Mouse (Mus musculus) layer of hippocampus, postnatal 25 days (tissue): ENCODE data around the gene Zfp667. TPM values are rescaled to one million over a fixed set of nuclear protein-coding genes. Genes with fewer than 3 reads are reported as not detected.
"Not testable (repeated sequence)": the region's sequence is repeated elsewhere in the genome, so short reads cannot be mapped to it uniquely, and the experiment has no call there.

Source experiments
- DNase-seq, 2 experiments: peaks; one replicate each; pipeline ENCODE4 v3.0.0; 2022; ENCODE audit warnings: mixed read lengths in 2 of 2, low spot score in 1 of 2; ENCODE audit errors: extremely low spot score in 1 of 2
- total RNA-seq, 2 experiments: library from RNA; stranded (reverse); gene quantifications; 2 replicates each; pipeline ENCODE4 v1.2.3; 2021

Gene Zfp667
- 10 to 100 TPM; 16.5 to 17.6 TPM for total RNA-seq

DNA sequence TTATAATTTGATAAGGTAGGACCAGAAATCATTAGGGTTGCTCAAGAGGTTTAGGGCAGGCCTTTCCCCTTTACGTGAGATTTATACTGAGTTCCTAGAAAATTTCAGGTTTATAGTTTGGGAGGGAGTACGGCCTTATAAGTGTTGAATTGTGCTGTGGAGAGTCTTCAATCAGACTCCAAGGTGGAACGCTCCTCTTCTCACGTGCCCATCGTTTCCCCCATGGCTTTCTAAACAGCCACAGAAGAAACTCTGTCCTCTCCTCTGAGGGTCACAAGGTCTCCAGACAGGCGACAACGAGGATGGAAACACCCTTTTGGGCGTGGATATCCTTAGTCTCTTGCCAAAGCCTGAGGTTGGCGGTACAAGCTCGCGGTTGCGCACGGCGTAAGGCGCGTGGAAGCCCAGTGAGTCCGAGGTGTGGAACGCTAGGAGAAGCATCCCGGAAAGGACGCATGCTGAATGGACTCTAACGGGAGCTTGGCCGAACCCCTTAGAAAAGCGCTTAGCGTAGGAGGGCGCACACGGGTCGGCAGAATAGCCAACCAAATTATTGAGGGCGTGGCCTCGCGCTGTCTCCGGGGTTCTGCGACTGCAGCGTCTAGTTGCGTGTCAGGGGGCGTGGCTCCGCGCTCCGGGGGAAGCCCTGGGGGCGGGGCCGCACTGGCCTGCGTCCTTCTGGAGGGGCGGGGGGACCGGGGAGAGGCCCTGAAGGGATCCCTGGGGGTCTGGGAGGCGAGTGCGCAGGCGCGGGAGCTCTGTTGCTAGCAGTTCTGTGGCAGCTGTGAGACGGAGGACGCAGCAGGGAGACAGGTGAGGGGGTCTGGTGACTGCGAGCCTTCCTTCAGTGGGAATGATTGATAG, at the start of gene Zfp667:
Gene Zfp667, plus strand, starts transcription at position 738 of the 864 bp plus-strand sequence.
- DNase-seq = peak; percentile 95 to 97

DNA sequence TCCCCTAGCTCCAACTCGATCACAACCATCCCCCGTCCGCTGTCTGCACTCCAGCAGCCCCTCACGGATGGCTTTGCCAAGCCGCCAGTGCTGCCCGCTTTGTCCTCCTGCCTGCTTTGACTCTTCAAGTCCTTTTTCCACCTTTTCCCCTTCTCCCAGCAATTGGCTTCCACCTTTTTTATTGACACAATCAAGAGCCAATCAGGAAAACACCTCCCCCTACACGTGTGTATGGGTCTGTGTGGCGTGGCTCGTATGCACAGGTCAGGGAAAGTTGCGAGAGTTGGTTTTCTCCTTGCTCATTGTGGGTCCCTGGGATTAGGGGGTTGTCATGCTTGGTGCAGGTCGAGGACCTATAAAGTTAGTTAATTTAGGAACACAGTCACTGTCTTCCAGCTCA, 46.6 kb upstream of the Zfp667 start:
- DNase-seq = no peak

DNA sequence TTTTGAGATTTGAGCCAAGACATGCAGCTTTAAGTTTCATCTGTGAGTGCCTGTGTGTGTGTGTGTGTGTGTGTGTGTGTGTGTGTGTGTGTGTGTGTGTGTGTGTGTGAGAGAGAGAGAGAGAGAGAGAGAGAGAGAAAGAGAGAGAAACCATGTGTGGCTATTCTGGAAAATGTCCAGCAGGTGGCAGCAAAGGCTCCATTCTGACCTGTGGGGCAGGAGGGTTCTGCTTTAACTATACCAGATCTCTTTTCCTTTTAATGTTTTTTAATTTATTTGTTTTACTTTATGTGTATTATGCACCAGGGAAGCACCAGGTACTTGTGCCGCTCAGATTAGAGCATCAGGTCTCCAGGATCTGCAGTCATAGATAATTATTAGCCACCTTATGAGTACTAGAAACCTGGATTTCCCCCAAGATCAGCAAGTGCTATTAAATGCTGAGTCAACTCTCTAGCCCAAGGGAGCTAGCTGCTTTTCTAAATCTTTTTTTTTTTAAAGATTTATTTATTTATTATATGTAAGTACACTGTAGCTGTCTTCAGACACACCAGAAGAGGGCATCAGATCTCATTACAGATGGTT, 45.4 kb upstream of the Zfp667 start:
- DNase-seq = peak; percentile 19 to 49

DNA sequence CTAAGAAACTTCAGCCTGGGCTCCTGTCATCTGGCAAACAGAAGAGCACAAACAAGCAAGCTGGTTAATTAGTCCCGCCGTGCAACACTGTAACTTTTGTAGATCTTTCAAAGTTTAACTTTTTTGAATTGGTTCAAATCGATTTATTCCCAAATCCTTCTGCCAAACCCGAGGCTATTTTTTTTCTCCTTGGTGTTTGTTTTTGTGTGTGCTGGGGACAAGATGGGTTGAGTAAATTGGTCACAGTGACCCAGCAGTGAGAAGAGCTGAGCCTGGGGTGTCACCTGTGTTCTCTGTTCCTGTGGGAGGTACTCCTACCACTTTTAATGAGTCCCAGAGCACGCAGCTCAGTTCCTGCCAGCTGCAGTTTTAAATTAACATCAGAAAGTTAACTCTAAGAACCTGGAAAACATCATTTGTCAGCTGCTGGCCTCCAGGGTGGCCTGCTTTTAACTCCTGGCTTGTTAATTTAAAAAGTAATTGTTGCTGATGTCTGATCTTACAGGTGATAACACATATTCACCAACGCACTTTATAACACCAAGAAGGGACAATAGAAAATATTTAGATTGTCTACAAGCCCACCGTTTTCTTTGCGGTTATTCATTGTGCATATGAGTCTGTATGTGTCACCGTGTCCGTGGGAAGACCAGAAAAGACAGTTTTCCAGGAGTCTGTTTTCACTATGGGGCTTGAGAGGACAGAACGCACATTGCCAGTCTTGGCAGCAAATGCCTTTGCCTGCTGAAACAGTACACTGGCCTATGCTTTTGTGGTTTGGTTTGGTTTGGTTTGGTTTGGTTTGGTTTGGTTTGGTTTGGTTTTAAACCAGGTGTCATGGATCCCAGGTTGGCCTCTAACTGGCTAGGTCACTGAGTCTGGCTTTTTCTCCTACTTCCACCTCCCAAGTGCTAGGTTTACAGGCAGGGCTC, 41.8 kb upstream of the Zfp667 start:
- no peak for DNase-seq

DNA sequence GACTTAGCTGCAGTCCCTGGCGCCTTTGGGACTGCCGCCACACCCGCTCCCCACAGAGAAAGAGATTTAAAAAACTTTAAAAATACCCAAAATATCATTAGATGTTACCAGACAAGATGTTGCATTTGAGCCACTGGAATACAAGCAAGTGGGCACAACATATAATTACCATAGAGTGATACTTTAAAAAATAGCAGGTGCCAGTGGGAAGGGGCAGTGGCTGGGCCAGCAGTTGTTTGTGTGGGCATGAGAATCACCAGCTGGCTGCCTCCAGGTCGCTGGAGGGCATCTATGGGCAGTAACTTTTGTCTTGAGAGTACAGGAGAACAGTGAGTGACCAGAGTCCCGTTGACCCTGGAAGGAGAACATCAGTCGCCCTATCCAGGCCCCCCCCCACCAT, 34.0 kb upstream of the Zfp667 start, which contains the start of gene Epp13:
Gene Epp13, plus strand, starts transcription at position 301 of the 400 bp plus-strand sequence.
- DNase-seq = no peak

DNA sequence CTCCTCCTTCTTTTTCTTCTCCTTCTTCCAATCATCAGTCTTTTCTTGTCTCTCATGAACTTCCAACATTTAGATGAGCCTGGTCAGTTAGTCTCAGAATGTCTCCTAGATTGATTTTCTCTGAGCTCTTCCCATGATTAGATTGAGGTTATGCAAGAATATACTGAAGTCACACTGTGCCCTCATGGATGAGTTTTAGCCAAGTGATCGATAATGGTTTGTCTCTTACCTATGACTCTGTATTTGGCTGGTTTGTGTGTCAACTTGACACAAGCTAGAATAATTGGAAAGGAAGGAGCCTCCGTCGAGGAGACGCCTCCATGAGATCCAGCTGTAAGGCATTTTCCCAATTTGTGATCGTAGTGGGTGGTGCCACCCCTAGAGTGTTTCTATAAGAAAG, 31.9 kb upstream of the Zfp667 start:
- no peak for DNase-seq

DNA sequence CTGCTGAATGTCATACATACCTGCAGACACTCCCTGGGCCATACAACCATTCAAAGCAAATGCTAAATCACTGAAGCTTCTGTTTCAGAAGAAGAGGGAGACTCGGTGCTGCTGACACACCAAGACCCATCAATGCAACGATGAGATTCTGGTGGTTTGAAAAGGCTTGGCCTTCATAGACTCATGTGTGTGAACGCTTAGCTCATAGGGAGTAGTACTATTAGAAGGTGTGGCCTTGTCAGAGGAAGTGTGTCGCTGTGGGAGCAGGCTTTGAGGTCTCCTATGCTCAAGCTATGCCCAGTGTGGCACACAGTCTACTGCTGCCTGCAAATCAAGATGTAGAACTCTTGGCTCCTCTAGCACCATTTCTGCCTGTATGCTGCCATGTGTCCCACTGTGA, 29.0 kb upstream of the Zfp667 start:
- DNase-seq = no peak

DNA sequence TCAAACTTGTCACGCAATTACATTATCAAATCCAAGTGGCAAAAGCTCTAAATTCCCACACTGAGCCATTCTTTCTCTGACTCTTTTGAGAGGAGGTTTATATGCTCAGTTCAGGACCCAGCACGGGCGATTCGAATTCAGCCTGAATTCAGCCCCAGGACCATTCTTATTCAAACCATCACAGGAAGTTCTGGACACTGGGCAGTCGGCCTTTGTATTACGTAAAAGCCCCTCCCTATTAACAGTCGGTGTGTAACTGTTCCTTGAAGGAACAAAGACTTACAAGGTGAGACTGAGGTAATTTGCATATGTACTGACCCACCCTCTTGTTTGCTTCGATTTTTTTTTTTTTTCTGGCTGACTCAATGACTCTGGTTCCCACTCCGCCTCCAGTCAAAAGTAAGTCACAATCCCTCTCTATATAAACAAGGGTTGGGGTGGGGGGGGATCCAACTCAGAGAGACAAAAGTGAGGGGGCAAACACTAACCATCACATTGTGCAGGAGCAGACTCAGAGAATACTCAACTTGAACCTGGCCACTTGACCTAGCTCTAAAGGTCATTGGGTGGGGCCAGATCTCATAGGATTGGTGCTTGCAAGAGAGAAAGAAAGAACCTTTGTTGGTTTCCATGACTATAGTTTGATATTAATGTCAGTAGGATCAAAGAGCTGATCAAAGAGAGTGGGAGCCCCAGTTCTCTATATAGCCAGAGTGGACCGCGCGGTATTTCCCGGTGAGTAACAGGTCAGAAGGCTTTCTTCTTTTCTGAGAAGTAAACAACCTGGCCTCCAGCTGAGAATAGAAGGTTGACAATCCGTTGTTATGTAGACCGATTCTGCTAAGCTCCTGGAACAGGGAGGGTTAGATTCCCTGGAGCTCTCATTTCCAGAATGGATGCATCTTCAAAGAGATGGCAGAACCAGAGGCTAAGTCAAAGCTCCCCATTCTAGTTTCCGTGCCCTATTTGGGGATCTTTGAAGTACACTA, 27.9 kb upstream of the Zfp667 start:
- no peak for DNase-seq

DNA sequence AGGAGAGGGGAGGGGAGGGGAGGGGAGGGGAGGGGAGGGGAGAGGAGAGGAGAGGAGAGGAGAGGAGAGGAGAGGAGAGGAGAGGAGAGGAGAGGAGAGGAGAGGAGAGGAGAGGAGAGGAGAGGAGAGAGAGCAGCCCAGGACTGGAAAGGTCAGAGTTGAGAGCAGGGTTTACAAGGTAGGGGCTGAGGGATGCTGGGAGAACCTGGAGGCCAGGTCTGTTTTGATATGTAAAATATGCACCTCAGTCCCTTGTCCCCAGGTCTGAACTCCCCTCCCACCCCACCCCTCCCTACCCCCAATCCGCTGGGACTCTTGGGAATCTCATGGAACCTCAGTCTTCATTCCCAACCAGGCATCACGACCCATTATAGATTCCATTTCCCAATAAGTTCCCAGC, 26.4 kb upstream of the Zfp667 start:
- DNase-seq = not testable (repeated sequence)

DNA sequence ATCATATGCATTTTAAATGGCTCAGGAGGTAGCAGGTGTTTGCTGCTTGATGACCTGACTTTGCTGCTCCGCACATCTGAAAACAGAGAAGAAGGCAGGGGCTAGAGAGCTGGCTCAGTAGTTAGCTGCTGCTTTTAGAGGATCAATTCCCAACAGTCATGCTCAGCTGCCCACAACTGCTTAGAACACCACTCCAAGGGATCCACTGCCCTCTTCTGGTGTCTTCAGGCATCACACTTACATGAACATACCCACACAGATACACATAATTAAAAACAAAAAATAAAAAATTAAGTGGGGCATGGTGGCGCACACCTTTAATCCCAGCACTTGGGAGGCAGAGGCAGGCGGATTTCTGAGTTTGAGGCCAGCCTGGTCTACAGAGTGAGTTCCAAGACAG, 24.3 kb upstream of the Zfp667 start:
- no peak for DNase-seq

DNA sequence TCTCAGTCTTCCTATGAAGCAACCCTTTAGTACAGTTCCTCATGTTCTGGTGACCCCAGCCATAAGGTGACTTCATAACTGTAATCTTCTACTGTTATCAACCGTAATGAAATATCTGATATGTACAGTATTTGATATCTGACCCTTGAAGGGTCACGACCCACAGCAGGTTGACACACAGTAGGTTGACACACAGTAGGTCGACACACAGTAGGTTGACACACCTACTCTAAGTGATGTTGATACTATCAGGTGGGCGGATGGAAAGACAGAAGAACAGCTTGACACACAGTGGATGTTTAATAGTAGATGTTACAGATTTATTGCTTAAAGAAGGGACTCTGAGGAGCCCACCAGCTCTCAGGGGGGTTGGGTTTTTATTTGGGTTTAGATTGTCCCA, 23.4 kb upstream of the Zfp667 start:
- no peak for DNase-seq

DNA sequence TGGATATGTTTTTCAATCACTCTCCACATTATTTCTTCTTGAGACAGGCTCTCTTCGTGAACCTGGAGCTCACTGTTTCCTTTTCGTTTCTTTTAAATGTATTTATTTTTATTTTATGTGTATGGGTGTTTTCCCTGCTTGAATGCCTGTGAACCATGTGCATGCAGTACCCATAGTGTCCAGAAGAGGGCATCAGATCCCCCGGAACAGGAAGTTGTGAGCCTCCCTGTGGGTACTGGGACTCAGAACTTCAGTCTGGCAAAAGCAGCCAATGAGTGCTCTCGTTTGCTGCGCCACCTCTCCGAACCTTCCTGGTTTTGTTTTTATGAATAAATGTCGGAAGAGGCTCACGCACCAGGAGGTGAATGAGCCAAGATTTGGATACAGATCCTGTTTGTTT, 20.7 kb upstream of the Zfp667 start:
- no peak for DNase-seq

DNA sequence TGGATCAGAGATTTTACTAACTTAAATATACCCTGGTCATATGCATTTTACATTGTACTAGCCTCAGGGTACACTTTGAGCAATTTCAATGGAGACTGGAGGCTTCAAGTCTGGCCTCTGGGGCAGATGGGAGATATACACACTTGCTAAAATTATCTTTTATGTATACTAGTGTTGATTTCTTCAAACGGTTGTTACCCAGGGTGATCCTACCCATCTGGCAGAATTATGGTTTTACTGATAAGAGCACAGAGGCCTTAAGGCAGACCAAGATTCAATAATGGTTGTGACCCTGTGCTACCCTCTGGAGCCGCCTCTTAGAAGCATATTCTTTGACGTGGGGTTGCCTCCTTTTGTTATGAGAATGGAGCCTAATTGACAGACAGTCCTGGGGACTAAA, 8.5 kb upstream of the Zfp667 start:
- no peak for DNase-seq

DNA sequence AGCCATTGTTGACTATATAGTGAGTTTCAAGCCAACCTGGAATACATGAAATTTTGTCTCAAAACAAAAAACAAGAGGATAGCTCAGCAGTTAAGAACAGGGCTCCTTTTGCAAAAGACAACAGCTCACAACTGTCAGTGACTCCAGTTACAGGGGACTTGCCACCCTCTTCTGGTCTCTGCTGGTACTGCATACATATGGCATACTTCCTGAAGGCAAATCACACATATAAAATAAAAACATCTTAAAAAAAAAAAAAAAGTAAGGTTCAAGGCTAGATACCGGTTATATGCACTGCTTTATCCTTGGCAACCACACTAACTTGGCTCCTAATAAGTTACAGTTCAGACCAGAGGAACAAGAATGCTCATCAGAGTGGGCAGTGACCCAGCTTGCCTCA, 3.6 kb upstream of the Zfp667 start:
- DNase-seq = peak; percentile 47 to 89

DNA sequence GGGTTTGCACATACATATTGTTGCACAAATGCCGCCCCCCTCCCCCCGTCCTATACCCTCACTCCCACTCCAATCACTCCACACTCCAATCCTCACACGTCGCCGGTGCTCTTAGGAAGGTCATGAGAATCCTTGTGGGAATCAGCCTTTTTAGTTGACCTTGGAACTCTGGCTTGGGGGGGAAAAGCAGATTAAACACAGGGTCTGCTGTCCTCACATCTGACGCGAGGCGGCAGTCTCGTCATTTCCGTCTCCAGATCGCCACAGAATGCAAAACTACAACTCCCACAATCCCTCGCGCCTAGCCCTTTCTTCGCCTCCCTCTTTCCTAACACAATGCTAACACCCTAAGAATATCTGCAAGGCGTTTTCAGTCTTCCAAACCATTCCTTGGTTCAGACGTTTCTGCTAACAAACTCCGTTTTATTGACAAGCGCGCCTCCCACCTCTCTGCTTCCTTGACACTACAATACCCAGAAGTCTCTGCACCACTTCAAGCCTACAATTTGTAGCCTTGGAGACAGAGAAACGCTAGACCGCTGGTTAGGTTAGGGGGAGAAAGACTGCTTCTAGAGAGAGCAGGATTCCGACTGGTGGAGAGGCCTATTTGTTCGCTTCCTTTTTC, 2.8 kb upstream of the Zfp667 start:
- peak; percentile 57 to 69 for DNase-seq

DNA sequence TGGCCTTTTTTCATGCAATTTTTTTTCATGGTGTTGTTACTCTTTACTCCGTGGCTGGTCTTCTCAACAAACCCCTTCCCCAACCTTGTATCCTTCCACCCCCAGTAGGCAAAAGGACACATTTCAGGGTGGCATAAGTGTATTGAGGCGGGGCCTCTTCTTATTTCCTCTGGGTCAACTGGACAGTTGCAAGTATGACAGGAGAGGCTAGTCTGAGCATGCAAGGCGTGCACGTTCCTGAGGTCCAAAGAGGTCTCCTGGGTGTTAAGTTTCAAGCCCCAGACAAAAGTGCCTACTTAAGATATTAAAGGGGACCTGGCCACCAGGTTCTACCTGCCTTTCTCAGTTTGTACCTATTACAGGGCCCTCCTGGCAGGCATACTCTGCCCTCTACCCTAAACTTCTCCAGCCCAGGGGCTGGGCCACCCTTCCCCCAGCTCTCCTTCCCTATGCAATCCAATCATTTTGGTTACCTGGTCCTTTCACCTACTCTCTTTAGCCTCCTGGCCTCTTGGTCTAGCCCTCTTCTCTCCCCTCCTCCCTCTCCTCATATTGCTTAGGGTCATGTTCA, 1.9 kb upstream of the Zfp667 start:
- DNase-seq = no peak

DNA sequence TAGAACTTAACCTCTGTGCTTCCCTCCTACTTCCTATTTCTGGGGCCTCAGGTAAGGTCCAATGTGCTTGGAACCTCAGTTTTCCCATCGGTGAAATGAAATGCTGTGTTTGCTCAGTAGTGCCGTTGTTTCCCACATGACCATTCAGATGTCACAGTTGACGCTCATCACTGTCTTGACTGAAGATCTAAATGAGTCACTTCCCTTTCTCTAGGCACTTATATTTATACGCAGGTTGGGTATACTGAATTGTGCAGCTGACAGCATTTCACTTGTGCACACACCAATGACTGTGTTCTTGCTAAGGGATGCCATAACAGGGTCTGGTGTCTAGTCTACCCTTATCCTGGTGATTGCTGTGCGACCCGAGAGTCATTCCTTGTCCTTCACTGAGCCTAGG, 1.0 kb upstream of the Zfp667 start:
- DNase-seq = no peak

DNA sequence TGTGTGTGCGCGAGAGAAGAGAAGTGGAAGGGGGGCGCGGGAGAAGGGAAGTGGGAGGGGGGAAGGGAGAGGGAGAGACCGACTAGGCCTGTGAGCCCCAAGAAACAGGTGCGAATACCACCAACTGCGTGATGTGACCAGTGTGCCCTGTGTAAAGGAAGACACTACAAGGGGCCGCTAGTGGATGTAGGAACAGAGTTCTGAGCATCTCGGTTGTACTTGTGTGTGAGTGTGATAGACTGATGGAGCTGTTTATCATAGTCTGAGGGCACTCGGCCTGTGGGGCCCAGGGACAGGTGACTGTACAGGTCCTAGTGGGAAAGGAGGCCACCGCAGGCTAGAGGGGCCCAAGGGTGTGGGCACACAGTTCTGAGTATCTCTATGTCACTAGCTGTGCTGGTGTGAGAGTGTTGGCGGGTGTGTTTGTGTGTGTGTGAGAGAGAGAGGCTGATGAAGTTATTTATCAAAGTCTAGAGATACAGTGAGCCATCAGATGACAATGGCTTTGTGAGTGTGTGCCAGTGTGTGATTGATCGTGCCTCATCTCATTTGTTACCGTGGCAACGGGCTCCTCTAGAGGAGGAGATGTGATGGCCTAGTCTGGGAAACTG, 647 bp downstream of the Zfp667 start:
- peak in 1 of 2 experiments; percentile 20 for DNase-seq
